Mouse (Mus musculus) CD4-positive naive resting alpha-beta T cell, adult 76 days (primary cell): Measurements from ENCODE around the gene Dnajb12. TPM values are rescaled to one million over a fixed set of nuclear protein-coding genes. Genes with fewer than 3 reads are reported as not detected.

Source experiments
- total RNA-seq: library from RNA; stranded (reverse); gene quantifications from one replicate; pipeline ENCODE4 v1.2.4, GENCODE M21; 2023

Dnajb12 gene
- total RNA-seq: 51.0 TPM

DNA sequence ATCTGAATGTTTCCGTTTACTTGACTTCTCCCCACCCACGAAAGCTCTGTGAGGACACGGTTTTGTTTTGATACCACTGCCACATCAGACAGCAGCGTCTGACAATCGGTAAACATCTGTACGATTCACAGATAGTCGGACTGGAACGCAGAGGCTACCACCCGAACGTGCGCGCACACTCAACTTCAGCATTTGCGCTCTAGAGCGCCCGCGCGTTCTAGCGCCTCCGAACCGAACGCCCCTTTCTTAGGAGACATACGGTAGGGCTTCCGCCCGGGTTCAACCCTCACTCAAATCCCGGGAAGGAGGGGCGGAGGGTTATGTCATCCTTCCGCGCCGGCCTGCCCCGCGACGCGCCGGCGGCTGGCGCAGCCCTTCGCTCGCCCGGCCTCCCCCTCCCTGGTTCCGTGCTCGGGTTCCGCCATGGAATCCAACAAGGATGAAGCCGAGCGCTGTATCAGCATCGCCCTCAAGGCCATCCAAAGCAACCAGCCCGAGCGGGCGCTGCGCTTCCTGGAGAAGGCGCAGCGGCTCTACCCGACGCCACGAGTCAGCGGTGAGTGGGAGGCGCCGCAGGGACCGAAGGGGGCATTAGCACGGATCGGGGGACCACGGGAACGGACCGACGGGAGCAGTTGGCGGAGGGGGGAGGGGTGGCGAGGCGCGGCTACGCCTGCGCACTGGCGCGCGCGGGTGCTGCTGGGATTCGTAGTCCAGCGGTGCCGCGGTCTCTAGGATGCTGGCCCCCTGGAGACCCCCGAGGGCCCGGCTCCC, at the start of gene Dnajb12:
TSS of gene Dnajb12 (plus strand) at position 302 of the 774 bp plus-strand sequence.

Other genes starting within 250 kb of the Dnajb12 start
- gene Micu1, start 177.1 kb upstream of the Dnajb12 start, total RNA-seq: 44.3 TPM
- gene Ddit4, start 72.3 kb downstream of the Dnajb12 start, total RNA-seq: 14.5 TPM
- 26.8 TPM for gene Ascc1, start 123.2 kb downstream of the Dnajb12 start, total RNA-seq
- 38.7 TPM for gene Anapc16, start 123.6 kb downstream of the Dnajb12 start, total RNA-seq
- gene Spock2, start 226.7 kb downstream of the Dnajb12 start, total RNA-seq: 5.2 TPM